Mouse (Mus musculus) myocyte (in vitro differentiated cells): ENCODE results near the gene Rdh5.

ENCODE experiments used
- CEBPB ChIP-seq: IDR thresholded peaks from 2 replicates; pipeline ENCODE4 v1.6.1; 2011; ENCODE audit warnings: mild to moderate bottlenecking, moderate library complexity; ENCODE audit not compliant: poor library complexity, insufficient read depth, severe bottlenecking
- E2F4 ChIP-seq: IDR thresholded peaks from one replicate; pipeline ENCODE4 v1.6.1; 2011; ENCODE audit warnings: mild to moderate bottlenecking, control low read depth, moderate library complexity; ENCODE audit not compliant: insufficient read depth
- MAX ChIP-seq: IDR thresholded peaks from one replicate; pipeline ENCODE4 v1.6.1; 2011; ENCODE audit warnings: low read depth, mild to moderate bottlenecking, control low read depth
- MYOD1 ChIP-seq, 3 experiments: IDR thresholded peaks; one replicate each; pipeline ENCODE4 v1.6.1; 2011; ENCODE audit warnings: control low read depth in 2 of 3, low read depth in 2 of 3, mild to moderate bottlenecking in 2 of 3, moderate library complexity in 1 of 3; ENCODE audit not compliant: insufficient read length in 2 of 3, control insufficient read depth in 1 of 3
- POLR2A ChIP-seq: IDR thresholded peaks from one replicate; pipeline ENCODE4 v1.6.1; 2011; ENCODE audit warnings: low read depth, mild to moderate bottlenecking, control low read depth, moderate library complexity; ENCODE audit not compliant: insufficient read length
- POLR2AphosphoS2 ChIP-seq: IDR thresholded peaks from one replicate; pipeline ENCODE4 v1.6.1; 2011; ENCODE audit warnings: low read depth, control low read depth; ENCODE audit not compliant: insufficient read length
- REST ChIP-seq: IDR thresholded peaks from one replicate; pipeline ENCODE4 v1.6.1; 2011; ENCODE audit warnings: mild to moderate bottlenecking, control low read depth, moderate library complexity; ENCODE audit not compliant: insufficient read depth, insufficient read length
- TCF12 ChIP-seq: IDR thresholded peaks from one replicate; pipeline ENCODE4 v1.6.1; 2011; ENCODE audit warnings: mild to moderate bottlenecking, control low read depth; ENCODE audit not compliant: poor library complexity, insufficient read depth, severe bottlenecking
- TCF3 ChIP-seq: IDR thresholded peaks from one replicate; pipeline ENCODE4 v1.6.1; 2011; ENCODE audit warnings: low read depth, control low read depth; ENCODE audit not compliant: insufficient read length
- USF1 ChIP-seq: IDR thresholded peaks from one replicate; pipeline ENCODE4 v1.6.1; 2011; ENCODE audit warnings: low read depth, mild to moderate bottlenecking, control low read depth, moderate library complexity

DNA sequence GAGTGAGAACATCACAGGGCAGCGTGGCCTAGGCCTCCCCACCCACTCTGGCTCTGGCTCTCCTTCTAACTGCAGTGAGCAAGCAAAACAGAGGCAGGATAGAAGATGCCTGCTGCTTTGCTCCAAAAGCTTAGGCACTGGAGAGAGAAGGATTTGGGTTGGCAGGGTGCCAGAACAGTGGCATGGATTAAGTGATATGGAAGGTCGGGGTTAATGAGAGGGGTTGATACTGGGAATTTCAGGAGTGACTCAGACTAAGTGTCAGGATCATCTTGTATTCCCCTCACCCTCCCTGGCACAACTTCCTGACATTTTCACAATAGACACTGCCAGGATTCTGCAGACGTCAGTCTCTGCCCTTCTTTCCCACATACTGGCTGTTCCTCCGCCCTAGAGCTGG lies 5.7 kb upstream of the Rdh5 start:
- no peak for TF ChIP-seq MYOD1 (IDR thresholded peaks at IDR 0.05; ENCODE audit: control insufficient read depth in 1 of 3, insufficient read length in 2 of 3, low read depth in 2 of 3)
- no peak for TF ChIP-seq POLR2A
- TF ChIP-seq POLR2AphosphoS2, result no peak
- TF ChIP-seq USF1, result no peak
- TF ChIP-seq TCF12, result no peak
- TF ChIP-seq REST, result no peak
- no peak for TF ChIP-seq E2F4
- TF ChIP-seq MAX, result no peak
- no peak for TF ChIP-seq TCF3
- TF ChIP-seq CEBPB, result 0 out of 2 replicates have a peak, but pooled peaks have one; percentile 39
